Mouse (Mus musculus): ENCODE measurements around the gene Zfp429. TPM values are rescaled to one million over a fixed set of nuclear protein-coding genes. Genes with fewer than 3 reads are reported as not detected.
A peak's percentile ranks its signal among the peaks of the same experiment; 100 is the strongest.
"Not testable (repeated sequence)": the region's sequence is repeated elsewhere in the genome, so short reads cannot be mapped to it uniquely, and the experiment has no call there.

Zfp429 gene
- total RNA-seq (2015; ENCODE audit: low replicate concordance) (3.5 and 7.7 TPM in 2 replicates), total RNA-seq (2017; ENCODE audit: low replicate concordance) (3.5 and 3.6 TPM in 2 replicates)

- 0 out of 2 replicates have a peak, but pooled peaks have one; percentile 49 for ATAC-seq (replicated peaks; ENCODE audit: low FRiP score, poor library complexity, severe bottlenecking)
Measured at GRCm38 (mm10) chr13:67399183-67399903, at the start of gene Zfp429. Gene Zfp429 (minus strand): TSS chr13:67399819.

- not testable (repeated sequence) for ATAC-seq (replicated peaks; ENCODE audit: low FRiP score, poor library complexity, severe bottlenecking)
Measured at GRCm38 (mm10) chr13:67437095-67437494, 37.5 kb upstream of the Zfp429 start.

- ATAC-seq (replicated peaks; ENCODE audit: low FRiP score, poor library complexity, severe bottlenecking): no peak
Measured at GRCm38 (mm10) chr13:67428116-67428515, 28.5 kb upstream of the Zfp429 start.

GRCm38 (mm10) chr13:67425699-67426098 lies 26.1 kb upstream of the Zfp429 start:
- not testable (repeated sequence) for ATAC-seq (replicated peaks; ENCODE audit: low FRiP score, poor library complexity, severe bottlenecking)

- ATAC-seq (replicated peaks; ENCODE audit: low FRiP score, poor library complexity, severe bottlenecking): not testable (repeated sequence)
Measured at GRCm38 (mm10) chr13:67422532-67422931, 22.9 kb upstream of the Zfp429 start.

GRCm38 (mm10) chr13:67421207-67421857 lies 21.7 kb upstream of the Zfp429 start, which contains the start of gene Zfp459:
Gene Zfp459 (minus strand): TSS chr13:67421418.
- ATAC-seq (replicated peaks; ENCODE audit: low FRiP score, poor library complexity, severe bottlenecking): no peak

GRCm38 (mm10) chr13:67420558-67421206 lies 21.1 kb upstream of the Zfp429 start:
- ATAC-seq (replicated peaks; ENCODE audit: low FRiP score, poor library complexity, severe bottlenecking): 0 out of 2 replicates have a peak, but pooled peaks have one; percentile 34

- no peak for ATAC-seq (replicated peaks; ENCODE audit: low FRiP score, poor library complexity, severe bottlenecking)
Measured at GRCm38 (mm10) chr13:67416811-67417210, 17.2 kb upstream of the Zfp429 start.

- ATAC-seq (replicated peaks; ENCODE audit: low FRiP score, poor library complexity, severe bottlenecking): no peak
Measured at GRCm38 (mm10) chr13:67415759-67416158, 16.1 kb upstream of the Zfp429 start.

GRCm38 (mm10) chr13:67413634-67414033 lies 14.0 kb upstream of the Zfp429 start:
- ATAC-seq (replicated peaks; ENCODE audit: low FRiP score, poor library complexity, severe bottlenecking): not testable (repeated sequence)

- not testable (repeated sequence) for ATAC-seq (replicated peaks; ENCODE audit: low FRiP score, poor library complexity, severe bottlenecking)
Measured at GRCm38 (mm10) chr13:67376255-67376654, 23.4 kb downstream of the Zfp429 start.

- ATAC-seq (replicated peaks; ENCODE audit: low FRiP score, poor library complexity, severe bottlenecking): peak; percentile 73
Measured at GRCm38 (mm10) chr13:67375050-67375911, 24.3 kb downstream of the Zfp429 start, which contains the start of the genes Gm28041 and Zfp456. Gene Gm28041 (minus strand): TSS chr13:67375733. Gene Zfp456 (minus strand): TSS chr13:67375810.

GRCm38 (mm10) chr13:67360131-67360744 lies 39.4 kb downstream of the Zfp429 start, which contains the start of the genes Gm28044 and Zfp953:
Gene Gm28044 (minus strand): TSS chr13:67360536.
Gene Zfp953 (minus strand): TSS chr13:67360605.
- ATAC-seq (replicated peaks; ENCODE audit: low FRiP score, poor library complexity, severe bottlenecking): peak; percentile 97

- ATAC-seq (replicated peaks; ENCODE audit: low FRiP score, poor library complexity, severe bottlenecking): no peak
Measured at GRCm38 (mm10) chr13:67351854-67352253, 47.8 kb downstream of the Zfp429 start.

GRCm38 (mm10) chr13:67343422-67343821 lies 56.2 kb downstream of the Zfp429 start:
- ATAC-seq (replicated peaks; ENCODE audit: low FRiP score, poor library complexity, severe bottlenecking): no peak

Measured in erythroblast, adult 5-6 weeks (primary cell).